Mouse (Mus musculus) embryonic facial prominence, embryonic 15.5 days (tissue): Measurements from ENCODE around the gene Eif2b2. TPM values are rescaled to one million over a fixed set of nuclear protein-coding genes. Genes with fewer than 3 reads are reported as not detected.

Experiments
- ATAC-seq: fragments of 200-750 bp; cut with Nextera tagmentation; 2 replicates; pipeline ENCODE4 v1.8.0; 2017; ENCODE audit warnings: low read depth, moderate TSS enrichment; ENCODE audit not compliant: insufficient number of reproducible peaks, low FRiP score, low TSS enrichment
- H3K27ac ChIP-seq: fragments of 300-500 bp; sonication (generic); replicated peaks from 2 replicates; pipeline ENCODE4 v1.5.1; 2015; ENCODE audit warnings: mild to moderate bottlenecking, inconsistent platforms
- H3K27me3 ChIP-seq: fragments of 300-500 bp; sonication (generic); 2 replicates; pipeline ENCODE4 v1.6.1; 2015; ENCODE audit warnings: inconsistent platforms
- H3K36me3 ChIP-seq: fragments of 300-500 bp; sonication (generic); 2 replicates; pipeline ENCODE4 v1.6.1; 2015; ENCODE audit warnings: mild to moderate bottlenecking, inconsistent platforms
- H3K4me1 ChIP-seq: fragments of 300-500 bp; sonication (generic); 2 replicates; pipeline ENCODE4 v1.6.1; 2015; ENCODE audit warnings: inconsistent platforms
- H3K4me2 ChIP-seq: fragments of 300-500 bp; sonication (generic); replicated peaks from 2 replicates; pipeline ENCODE4 v1.6.1; 2015; ENCODE audit warnings: mild to moderate bottlenecking, inconsistent platforms
- H3K4me3 ChIP-seq: fragments of 300-500 bp; sonication (generic); replicated peaks from 2 replicates; pipeline ENCODE4 v1.5.1; 2015; ENCODE audit warnings: mild to moderate bottlenecking, inconsistent platforms
- H3K9ac ChIP-seq: fragments of 300-500 bp; sonication (generic); 2 replicates; pipeline ENCODE4 v1.6.1; 2015; ENCODE audit warnings: inconsistent platforms
- H3K9me3 ChIP-seq: fragments of 300-500 bp; sonication (generic); replicated peaks from 2 replicates; pipeline ENCODE4 v1.6.1; 2016; ENCODE audit warnings: inconsistent platforms
- WGBS: fragments of 180-500 bp; shearing (Covaris S2); methylation state at CpG from one replicate; pipeline ENCODE4 v1.1.7; 2015; 5-methylcytosine and 5-hydroxymethylcytosine counted together
- polyA plus RNA-seq: library from polyadenylated mRNA; unstranded; fragments of >200 nt; fragmentation: Nextera tagmentation; extraction: Ambion mirVana; gene quantifications from 2 replicates; pipeline ENCODE4 v1.2.1, GENCODE M21; 2015

Eif2b2 gene
- polyA plus RNA-seq: 91.1 and 94.6 TPM in 2 replicates

DNA sequence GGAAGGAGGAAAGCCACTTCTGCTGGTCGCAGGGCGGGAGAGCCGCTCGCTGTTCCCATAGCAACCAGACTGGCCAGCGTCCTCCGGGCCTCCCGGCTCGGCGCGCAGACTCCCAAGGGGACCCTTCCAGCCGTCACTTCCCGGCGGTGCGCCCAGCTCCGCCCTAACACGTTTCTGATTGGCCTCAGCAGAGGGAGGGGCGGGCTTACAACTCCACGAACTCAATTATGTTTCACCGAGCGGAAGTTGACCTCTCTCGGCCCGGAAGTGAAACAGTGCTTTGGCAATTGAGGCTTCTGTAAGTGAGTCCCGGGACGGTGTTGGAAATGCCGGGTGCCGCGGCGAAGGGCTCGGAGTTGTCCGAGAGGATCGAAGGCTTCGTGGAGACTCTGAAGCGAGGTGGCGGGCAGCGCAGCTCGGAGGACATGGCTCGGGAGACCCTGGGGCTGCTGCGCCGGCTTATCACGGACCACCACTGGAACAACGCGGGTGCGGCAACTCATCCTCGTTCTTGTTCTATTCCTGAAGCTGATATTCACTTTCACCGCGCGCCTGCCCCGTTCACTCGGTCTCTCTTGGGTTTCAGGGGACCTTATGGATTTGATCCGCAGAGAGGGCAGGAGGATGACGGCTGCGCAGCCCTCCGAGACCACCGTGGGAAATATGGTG, at the start of gene Eif2b2:
Gene Eif2b2, plus strand, starts transcription at position 246 of the 669 bp plus-strand sequence.
- Histone ChIP-seq H3K4me2 (peak within 1 kb of the TSS; percentile 78), H3K27ac (peak within 1 kb of the TSS; percentile 84), H3K9me3 (no peaks in the 10 kb centered on the region), H3K27me3 (no peaks in the 10 kb centered on the region), H3K36me3 (peaks cover 35% of the 10 kb centered on the region), H3K4me1 (peaks cover 21% of the 10 kb centered on the region), H3K4me3 (peak within 1 kb of the TSS; percentile 78), H3K9ac (peak within 1 kb of the TSS; percentile 50)
- peak; percentile 99 for ATAC-seq
- under 1% methylated on average over 54 of the region's 54 CpGs for WGBS

DNA sequence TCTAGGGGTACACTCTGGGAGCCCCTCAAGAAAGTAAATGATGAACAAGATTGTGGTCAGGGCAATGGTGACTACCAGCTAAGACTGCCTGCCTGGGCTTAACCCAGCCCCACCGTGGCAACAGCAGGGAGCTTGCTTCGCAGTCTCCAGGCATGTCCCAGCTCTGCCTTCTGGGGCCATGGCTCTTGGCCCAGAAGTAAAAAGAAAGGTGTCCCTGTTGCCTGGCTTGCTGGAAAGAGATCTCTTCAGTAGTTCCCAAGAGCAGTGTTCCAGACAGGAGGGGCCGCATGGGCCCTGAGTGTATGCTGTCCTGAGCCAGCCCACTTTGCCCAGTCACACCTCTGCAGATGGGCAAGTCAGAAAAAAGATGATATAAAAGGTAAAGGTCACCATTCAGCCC, 49.4 kb upstream of the Eif2b2 start:
- no peak overlapping the region for H3K9ac ChIP-seq
- 0 out of 2 replicates have a peak, but pooled peaks have one; percentile 22 for ATAC-seq
- H3K27ac ChIP-seq: no peak overlapping the region; the same call in 1 of the 2 replicates
- H3K27me3 ChIP-seq: no peaks in the 10 kb centered on the region; the same call in 1 of the 2 replicates
- H3K4me2 ChIP-seq: peak overlapping the region; percentile 43; the same call in 1 of the 2 replicates
- H3K9me3 ChIP-seq: no peaks in the 10 kb centered on the region
- 54% methylated on average over 3 of the region's 3 CpGs for WGBS
- H3K4me1 ChIP-seq: peaks cover 40% of the 10 kb centered on the region
- H3K4me3 ChIP-seq: no peak overlapping the region
- H3K36me3 ChIP-seq: no peaks in the 10 kb centered on the region

DNA sequence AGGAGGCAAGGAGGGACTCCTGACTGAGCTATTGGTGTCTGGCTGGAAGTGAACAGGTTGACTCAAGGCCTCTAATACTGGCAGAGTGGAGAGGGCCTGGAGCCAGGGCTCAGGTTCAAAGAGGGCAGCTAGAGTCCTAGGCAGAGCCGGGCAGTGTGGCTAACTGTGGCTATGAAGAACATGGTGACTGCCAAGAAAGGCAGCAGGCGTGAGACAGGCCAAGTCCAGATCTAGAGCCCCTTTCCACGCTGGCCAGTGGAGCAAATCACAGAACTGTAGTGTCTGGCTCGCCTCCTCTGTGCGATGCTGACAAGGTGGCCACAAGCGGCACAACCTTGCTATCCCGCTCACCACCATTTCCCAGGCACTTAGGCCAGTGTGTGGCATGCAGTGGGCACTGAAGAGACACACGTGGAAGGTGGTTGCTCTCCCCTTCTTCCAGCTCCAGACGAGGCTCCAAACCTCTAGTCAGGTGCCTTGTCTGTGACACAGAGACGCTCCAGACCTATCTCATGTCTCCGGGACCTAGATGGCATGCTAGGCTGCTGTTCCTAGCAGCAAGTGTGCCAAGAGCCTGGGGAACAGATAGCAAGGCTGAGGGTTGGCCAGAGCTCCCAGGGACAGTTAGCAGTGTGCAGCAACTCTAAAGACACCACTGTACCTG, 48.9 kb upstream of the Eif2b2 start:
- 82% methylated on average over 11 of the region's 11 CpGs for whole genome bisulfite sequencing
- Histone ChIP-seq H3K9ac (no peak overlapping the region), H3K27ac (peak overlapping the region; percentile 28; the same call in 1 of the 2 replicates), H3K36me3 (no peaks in the 10 kb centered on the region), H3K4me1 (peaks cover 46% of the 10 kb centered on the region), H3K4me2 (no peak overlapping the region), H3K9me3 (no peaks in the 10 kb centered on the region), H3K4me3 (no peak overlapping the region), H3K27me3 (no peaks in the 10 kb centered on the region; the same call in 1 of the 2 replicates)
- ATAC-seq: no peak

DNA sequence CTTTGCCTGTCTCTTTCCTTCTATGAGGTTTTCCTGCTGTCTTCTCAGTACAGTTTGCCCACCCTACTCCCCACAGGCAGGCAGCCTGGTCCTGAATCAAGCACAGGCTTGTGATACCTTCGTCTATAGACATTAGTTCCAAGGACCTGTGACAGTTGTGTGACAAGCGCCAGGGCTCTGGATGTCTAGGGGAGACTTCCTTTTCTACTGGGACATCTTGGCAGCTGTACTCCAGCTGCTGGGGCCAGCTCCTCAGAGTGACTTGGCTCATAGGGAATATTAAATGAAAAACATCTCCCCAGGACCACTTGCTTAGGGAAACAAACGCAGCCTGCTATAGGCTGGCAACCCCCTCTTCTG, 48.4 kb upstream of the Eif2b2 start:
- H3K4me1 ChIP-seq: peaks cover 51% of the 10 kb centered on the region
- WGBS: 56% methylated on average over 3 of the region's 3 CpGs
- no peak overlapping the region for H3K9ac ChIP-seq
- H3K36me3 ChIP-seq: no peaks in the 10 kb centered on the region
- no peak overlapping the region for H3K27ac ChIP-seq
- H3K4me2 ChIP-seq: no peak overlapping the region
- no peaks in the 10 kb centered on the region; the same call in 1 of the 2 replicates for H3K27me3 ChIP-seq
- H3K4me3 ChIP-seq: no peak overlapping the region
- no peak for ATAC-seq
- H3K9me3 ChIP-seq: no peaks in the 10 kb centered on the region

DNA sequence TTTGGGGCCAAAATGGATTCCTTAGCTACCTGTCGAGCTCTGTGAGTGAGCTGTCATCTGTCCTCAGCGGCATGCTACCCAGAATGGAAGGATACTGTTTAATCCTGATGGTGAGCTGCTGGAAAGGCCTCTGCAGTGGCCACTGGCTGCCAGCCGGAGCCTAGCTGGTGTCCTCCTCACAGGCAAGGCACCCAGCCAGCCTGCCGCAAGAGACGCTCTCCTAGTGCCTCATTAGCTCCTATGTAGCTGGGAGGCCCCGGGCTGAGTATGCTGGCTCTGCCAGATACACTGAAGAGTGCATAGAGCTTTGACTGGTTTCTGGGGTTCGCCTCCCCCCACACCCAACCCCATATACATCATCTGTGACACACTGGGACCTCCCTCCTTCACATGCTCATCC, 45.3 kb upstream of the Eif2b2 start:
- Histone ChIP-seq H3K27ac (no peak overlapping the region), H3K4me3 (no peak overlapping the region), H3K36me3 (no peaks in the 10 kb centered on the region), H3K4me2 (0 out of 2 replicates have a peak overlapping the region, but pooled peaks have one; percentile 6), H3K9me3 (no peaks in the 10 kb centered on the region), H3K27me3 (no peaks in the 10 kb centered on the region; the same call in 1 of the 2 replicates), H3K4me1 (peaks cover 68% of the 10 kb centered on the region), H3K9ac (no peak overlapping the region)
- WGBS: 50% methylated on average over 7 of the region's 7 CpGs
- ATAC-seq: no peak

DNA sequence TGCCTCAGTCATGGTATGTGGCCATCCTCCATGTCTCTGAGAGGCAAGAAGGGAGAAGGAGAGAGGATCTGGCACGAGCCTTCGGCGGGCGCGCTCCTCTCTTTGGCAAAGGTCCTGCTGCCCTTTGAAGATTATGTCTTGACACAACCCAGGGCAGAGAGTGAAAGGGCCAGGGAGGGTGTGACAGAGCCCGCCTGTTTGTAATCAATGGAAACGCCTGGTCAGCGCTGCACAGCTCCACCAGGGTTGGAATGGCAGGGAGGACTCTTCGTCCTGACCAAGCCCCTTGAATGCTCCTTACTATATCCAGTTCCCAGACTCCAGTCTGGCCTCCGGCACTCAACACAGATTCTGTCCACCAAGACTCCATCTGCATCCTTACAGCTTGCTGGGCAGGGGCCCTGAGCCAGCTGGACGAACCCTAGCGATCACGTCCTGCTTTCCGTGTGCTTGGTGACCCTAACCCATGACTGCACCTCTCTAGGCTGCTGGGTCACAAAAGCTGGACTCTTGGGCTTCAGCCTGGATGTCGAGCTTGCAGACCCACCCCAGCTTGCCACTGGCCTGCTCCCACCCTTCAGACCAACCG, 44.1 kb upstream of the Eif2b2 start:
- no peak for ATAC-seq
- peak overlapping the region; percentile 42 for H3K4me3 ChIP-seq
- no peak overlapping the region for H3K27ac ChIP-seq
- no peaks in the 10 kb centered on the region; the same call in 1 of the 2 replicates for H3K27me3 ChIP-seq
- no peaks in the 10 kb centered on the region for H3K36me3 ChIP-seq
- H3K9ac ChIP-seq: no peak overlapping the region
- WGBS: 44% methylated on average over 16 of the region's 16 CpGs
- peaks cover 56% of the 10 kb centered on the region for H3K4me1 ChIP-seq
- no peaks in the 10 kb centered on the region for H3K9me3 ChIP-seq
- H3K4me2 ChIP-seq: peak overlapping the region; percentile 80

DNA sequence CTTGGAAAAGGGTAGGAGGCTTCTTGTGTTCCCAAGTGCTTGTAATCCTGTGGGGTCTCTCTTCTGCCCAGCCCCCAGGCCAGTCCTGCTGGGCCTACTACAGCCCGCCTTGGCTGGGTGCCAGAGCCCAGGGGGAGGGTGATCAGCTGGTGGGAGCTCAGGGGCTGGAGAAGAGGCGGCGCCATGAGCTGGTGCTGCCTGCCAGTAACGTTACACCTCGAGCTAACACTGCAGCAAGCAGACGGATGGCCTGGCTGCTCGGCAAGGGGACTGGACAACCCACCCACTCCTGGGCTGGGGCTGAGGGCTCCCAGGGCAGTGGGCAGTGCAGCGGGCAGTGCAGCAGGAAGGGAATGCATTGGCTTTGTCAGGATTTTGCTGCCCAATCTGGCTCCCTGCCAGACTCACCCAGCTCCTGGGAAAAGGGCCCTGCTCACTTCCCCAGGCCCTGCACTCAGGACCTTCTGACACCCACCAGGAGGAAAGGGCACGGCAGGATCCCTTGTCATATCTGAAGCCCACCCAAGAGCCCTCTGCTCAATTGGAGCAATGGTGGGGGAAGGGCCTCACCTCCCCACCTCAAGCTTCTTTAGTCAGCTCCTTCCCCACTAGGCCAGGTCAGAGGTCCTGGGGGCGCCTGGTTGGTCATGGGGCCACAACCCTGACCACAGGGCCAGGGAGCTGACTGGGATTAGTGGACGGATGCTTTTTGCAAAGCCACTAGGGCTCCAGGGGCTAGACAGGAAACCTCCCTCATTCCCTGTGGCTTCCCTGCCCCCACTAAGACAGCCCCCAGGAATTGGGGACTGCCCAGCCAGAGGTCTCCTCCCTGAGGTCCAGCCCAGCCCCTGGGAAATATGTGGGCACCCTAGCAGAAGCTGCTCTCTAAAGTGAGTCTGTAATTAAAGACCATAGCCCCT, 43.1 kb upstream of the Eif2b2 start:
- H3K4me2 ChIP-seq: peak overlapping the region; percentile 80
- peak overlapping the region; percentile 42 for H3K4me3 ChIP-seq
- no peaks in the 10 kb centered on the region for H3K9me3 ChIP-seq
- H3K9ac ChIP-seq: no peak overlapping the region
- 0 out of 2 replicates have a peak overlapping the region, but pooled peaks have one; percentile 8 for H3K27ac ChIP-seq
- H3K27me3 ChIP-seq: no peaks in the 10 kb centered on the region; the same call in 1 of the 2 replicates
- peak; percentile 69 for ATAC-seq
- no peaks in the 10 kb centered on the region for H3K36me3 ChIP-seq
- WGBS: 18% methylated on average over 11 of the region's 11 CpGs
- H3K4me1 ChIP-seq: peaks cover 46% of the 10 kb centered on the region

DNA sequence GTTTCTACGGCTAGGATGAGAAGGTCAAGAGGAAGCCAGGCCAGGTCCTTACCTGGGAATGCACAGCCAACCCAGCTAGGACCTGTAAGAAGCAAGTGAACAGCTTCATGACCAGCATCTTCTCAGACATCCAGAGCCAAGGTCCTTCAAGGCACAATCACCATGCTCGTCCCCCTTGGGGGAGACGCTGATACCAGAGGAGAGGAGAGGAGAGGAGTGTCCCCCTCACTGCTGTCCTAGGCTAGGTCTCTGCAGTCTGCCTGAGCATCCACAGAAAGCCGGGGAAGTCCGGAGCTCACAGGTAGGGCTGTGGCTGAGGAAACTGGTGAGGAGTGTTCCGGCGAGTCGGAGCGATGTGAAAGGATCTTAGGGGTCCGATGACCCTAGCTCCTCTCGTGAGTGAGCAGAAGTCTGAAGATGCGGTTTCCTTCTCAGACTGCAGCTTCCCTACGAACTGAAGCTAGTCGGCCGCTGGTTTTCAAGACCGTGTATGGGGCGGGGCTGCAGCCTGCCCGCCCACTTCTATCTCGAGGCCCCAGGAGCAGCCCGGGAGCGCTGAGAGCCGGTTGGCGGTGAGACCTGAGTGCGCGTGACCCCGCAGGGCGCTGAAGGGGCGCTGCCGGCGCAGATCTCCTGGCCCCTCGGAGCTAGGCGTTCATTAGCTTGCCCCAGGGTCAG, 42.3 kb upstream of the Eif2b2 start:
- peak overlapping the region; percentile 80 for H3K4me2 ChIP-seq
- WGBS: 2% methylated on average over 32 of the region's 32 CpGs
- ATAC-seq: peak; percentile 64; the same call in 1 of the 2 replicates
- no peak overlapping the region; the same call in 1 of the 2 replicates for H3K27ac ChIP-seq
- H3K36me3 ChIP-seq: no peaks in the 10 kb centered on the region
- H3K4me1 ChIP-seq: peaks cover 50% of the 10 kb centered on the region
- H3K9me3 ChIP-seq: no peaks in the 10 kb centered on the region
- H3K27me3 ChIP-seq: no peaks in the 10 kb centered on the region; the same call in 1 of the 2 replicates
- peak overlapping the region; percentile 42 for H3K4me3 ChIP-seq
- no peak overlapping the region; the same call in none of the 2 replicates for H3K9ac ChIP-seq

DNA sequence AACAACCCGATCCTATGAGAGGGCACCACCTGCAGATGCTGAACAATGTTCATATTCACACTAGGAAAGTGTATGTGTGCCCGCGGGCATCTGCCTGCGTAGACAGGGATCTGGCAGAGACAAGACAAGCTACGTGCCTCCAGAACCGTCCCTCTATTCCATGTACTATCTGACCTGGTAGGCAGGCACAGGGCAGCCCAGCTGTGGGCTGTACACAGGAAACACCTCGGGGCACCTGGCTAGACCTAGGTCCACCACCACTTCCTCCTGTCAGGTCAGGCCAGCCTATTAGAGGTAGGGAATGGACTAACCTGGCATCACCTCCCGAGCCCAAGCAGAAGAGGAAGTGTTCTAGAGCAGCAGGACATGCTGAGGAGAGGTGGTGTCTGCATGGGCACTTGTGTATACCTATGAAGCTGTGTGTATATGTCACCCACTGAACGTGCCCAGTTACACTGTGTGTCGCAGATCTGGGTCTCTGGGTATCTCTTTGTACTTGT, 41.5 kb upstream of the Eif2b2 start, which contains the start of gene Pgf:
Gene Pgf, minus strand, starts transcription at position 51 of the 500 bp plus-strand sequence.
- no peak for ATAC-seq
- Histone ChIP-seq H3K9me3 (no peaks in the 10 kb centered on the region), H3K4me1 (peaks cover 58% of the 10 kb centered on the region), H3K27me3 (peaks cover 4% of the 10 kb centered on the region; the same call in 1 of the 2 replicates), H3K27ac (no peak within 1 kb of the TSS; the same call in 1 of the 2 replicates), H3K4me3 (peak within 1 kb of the TSS; percentile 42), H3K4me2 (peak within 1 kb of the TSS; percentile 80), H3K36me3 (no peaks in the 10 kb centered on the region), H3K9ac (no peak within 1 kb of the TSS; the same call in none of the 2 replicates)
- 77% methylated on average over 10 of the region's 10 CpGs for WGBS

DNA sequence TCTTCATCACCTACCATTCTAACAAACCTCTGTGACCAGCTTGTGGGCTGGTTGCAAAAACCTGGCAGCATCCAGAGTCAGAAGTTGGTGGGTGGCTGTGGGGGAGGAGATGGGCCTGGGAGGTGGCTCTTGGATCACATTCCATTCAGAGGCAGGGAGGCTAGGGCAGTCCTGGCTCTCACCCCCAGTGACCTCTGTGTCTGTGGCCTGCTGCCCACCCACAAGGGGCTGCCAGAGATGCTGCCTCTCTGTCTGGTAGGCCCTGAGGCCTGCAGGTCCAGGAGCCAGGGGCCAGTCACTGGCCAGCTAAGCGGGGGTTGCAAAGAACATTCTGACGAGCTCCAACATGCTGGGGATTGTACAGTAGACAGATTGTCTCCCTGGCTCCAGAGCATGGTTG, 41.0 kb upstream of the Eif2b2 start:
- WGBS: 65% methylated on average over 2 of the region's 2 CpGs
- Histone ChIP-seq H3K9ac (no peak overlapping the region), H3K9me3 (no peaks in the 10 kb centered on the region), H3K4me3 (no peak overlapping the region), H3K36me3 (no peaks in the 10 kb centered on the region), H3K27me3 (peaks cover 4% of the 10 kb centered on the region; the same call in 1 of the 2 replicates), H3K27ac (no peak overlapping the region), H3K4me2 (no peak overlapping the region), H3K4me1 (peaks cover 62% of the 10 kb centered on the region)
- no peak for ATAC-seq
